Mouse (Mus musculus): ENCODE measurements around the gene Rpgrip1. TPM values are rescaled to one million over a fixed set of nuclear protein-coding genes. Genes with fewer than 3 reads are reported as not detected.

The Rpgrip1 gene
- 1 to 10 TPM; 6.7 to 7.6 TPM for polyA plus RNA-seq (2017; shearing (Covaris generic))

DNA sequence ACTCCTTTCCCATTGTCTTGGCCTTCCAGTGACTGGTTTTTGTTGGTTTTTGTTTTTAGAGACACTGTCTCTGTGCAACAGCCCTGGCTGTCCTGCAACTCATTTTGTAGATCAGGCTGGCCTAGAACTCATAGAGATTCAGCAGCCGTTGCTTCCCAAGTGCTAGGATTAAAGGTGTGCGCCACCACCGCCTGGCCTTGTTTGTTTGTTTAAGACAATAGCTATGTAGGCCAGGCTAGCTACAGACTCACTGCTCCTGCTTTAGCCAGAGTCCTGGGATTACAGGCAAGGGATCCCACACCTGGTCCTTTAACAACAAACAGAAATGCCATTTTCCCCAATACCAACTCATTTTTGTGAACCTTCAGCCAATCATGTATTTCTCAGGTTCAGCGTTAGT, at the start of gene Rpgrip1:
Gene Rpgrip1, plus strand, starts transcription at position 359 of the 400 bp plus-strand sequence.

DNA sequence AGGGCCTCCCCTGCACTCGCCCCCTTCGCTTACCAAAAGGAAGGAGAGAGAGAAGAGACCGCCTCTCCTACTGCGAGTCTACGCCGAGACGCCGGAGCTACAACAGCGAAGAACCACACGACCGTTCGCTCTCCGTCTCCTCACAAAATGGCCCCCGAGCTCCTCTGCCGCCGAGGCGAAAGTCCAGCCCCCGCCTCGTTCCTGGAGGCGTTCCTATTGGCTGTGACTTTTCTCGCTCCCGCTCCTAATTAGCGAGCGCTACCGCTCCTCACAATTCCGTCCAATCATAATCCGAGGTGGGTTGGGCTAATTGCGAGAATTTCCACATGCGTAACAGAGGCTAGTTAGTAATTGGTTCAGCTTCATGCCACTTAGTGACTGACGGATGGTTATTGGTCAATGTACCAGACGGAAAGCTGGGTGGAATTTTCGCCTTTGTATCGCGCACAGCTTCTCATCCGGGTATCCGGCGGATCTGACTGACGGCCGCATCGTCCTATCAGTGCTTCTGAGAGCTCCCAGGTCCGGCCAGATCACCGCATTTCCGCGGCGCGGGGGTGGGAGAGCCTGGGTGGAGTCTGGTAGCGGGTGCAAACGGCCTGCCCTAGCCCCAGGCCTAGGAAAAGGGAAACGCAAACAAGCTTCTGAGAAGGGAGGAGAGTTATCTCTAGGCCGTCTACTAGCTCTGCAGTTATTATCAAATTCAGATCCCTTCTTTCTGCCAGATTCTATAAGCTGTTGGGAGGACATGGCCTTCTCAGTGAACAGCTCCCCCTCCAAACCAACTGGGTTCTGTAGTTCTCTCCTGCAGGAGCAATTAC, 6.4 kb upstream of the Rpgrip1 start, which contains the start of gene Hnrnpc:
Gene Hnrnpc, minus strand, starts transcription at position 173 of the 821 bp plus-strand sequence.

DNA sequence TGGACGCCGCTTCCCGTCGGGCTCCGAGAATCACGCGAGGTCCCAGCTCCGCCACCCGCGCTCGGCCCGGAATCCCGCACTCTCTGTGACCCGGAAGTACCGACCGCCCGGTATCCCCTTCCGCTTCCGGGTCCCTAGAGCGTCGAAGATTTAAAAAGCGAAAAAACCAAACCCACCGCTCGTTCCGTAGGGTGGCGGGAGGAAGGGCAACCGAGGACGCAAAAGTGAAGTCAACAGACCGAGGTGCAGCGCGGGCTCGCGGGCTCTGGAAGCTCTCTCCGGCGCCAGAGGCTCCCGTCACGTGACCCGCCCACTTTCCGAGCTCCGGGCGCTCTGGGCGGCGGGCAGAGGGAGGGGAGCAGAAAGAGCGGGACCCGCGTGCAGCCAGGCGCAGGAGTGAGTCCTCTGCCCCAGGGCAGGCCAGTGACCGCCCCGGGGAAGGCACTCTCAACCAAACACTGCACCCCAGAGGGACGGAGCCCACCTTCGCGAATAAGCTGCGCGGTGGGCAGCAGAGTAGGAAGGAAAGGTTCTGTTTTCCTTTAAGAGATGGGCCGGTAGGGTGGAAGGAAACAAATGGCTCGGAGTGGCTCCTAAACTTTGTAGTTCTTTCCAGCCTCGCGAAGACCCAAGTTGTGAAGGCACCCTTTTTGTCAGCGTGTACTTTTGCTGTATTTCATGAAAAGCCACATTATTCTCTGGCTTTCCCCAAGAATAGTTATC, 86.8 kb downstream of the Rpgrip1 start, which contains the start of gene Supt16:
Gene Supt16, minus strand, starts transcription at position 261 of the 723 bp plus-strand sequence.

Other genes starting within 250 kb of the Rpgrip1 start
- gene Mettl17, start 225.9 kb upstream of the Rpgrip1 start, polyA plus RNA-seq (2017; shearing (Covaris generic)): 100 to 1,000 TPM in 1 of 2 experiments, 10 to 100 TPM in 1; 77.4 to 115 TPM
- gene Slc39a2, start 217.8 kb upstream of the Rpgrip1 start, polyA plus RNA-seq (2017; shearing (Covaris generic)): 1 to 10 TPM in 1 of 2 experiments, under 1 TPM in 1; 0.19 to 1.1 TPM
- gene Ndrg2, start 196.5 kb upstream of the Rpgrip1 start, polyA plus RNA-seq (2017; shearing (Covaris generic)): 10 to 100 TPM; 32.8 to 39.1 TPM
- gene Tppp2, start 192.3 kb upstream of the Rpgrip1 start, polyA plus RNA-seq (2017; shearing (Covaris generic)): not detected
- not detected for gene Rnase13, start 187.9 kb upstream of the Rpgrip1 start, polyA plus RNA-seq (2017; shearing (Covaris generic))
- gene Arhgef40, start 126.0 kb upstream of the Rpgrip1 start, polyA plus RNA-seq (2017; shearing (Covaris generic)): 1 to 10 TPM; 2.4 to 6.8 TPM
- gene Tmem253, start 95.0 kb upstream of the Rpgrip1 start, polyA plus RNA-seq (2017; shearing (Covaris generic)): 1 to 10 TPM; 1.5 TPM
- gene Zfp219, start 90.0 kb upstream of the Rpgrip1 start, polyA plus RNA-seq (2017; shearing (Covaris generic)): 10 to 100 TPM; 16.7 to 19.3 TPM
- gene Olfr221, start 68.2 kb upstream of the Rpgrip1 start, polyA plus RNA-seq (2017; shearing (Covaris generic)): under 1 TPM; 0.13 to 0.33 TPM
- 100 to 1,000 TPM; 398 to 456 TPM for gene Hnrnpc, start 6.7 kb upstream of the Rpgrip1 start, polyA plus RNA-seq (2017; shearing (Covaris generic))
- 10 to 100 TPM; 17.1 to 17.5 TPM for gene Supt16, start 86.7 kb downstream of the Rpgrip1 start, polyA plus RNA-seq (2017; shearing (Covaris generic))
- gene Chd8, start 147.1 kb downstream of the Rpgrip1 start, polyA plus RNA-seq (2017; shearing (Covaris generic)): 10 to 100 TPM; 33.5 to 39.3 TPM
- 10 to 100 TPM; 83.7 to 89.2 TPM for gene Tox4, start 168.4 kb downstream of the Rpgrip1 start, polyA plus RNA-seq (2017; shearing (Covaris generic))
- gene Rab2b, start 168.8 kb downstream of the Rpgrip1 start, polyA plus RNA-seq (2017; shearing (Covaris generic)): 10 to 100 TPM; 14.1 to 25.9 TPM
- 10 to 100 TPM; 64.7 to 72.9 TPM for gene Mettl3, start 194.4 kb downstream of the Rpgrip1 start, polyA plus RNA-seq (2017; shearing (Covaris generic))
- 1 to 10 TPM; 2.9 to 3.8 TPM for gene Sall2, start 218.1 kb downstream of the Rpgrip1 start, polyA plus RNA-seq (2017; shearing (Covaris generic))
- gene Olfr1513, start 245.7 kb downstream of the Rpgrip1 start, polyA plus RNA-seq (2017; shearing (Covaris generic)): under 1 TPM in 1 of 2 experiments, not detected in 1; 0.78 TPM

Data from inflammation-experienced regulatory T-cells (primary cell).